Mouse (Mus musculus) CH12.LX (cell line): ENCODE data around the gene Kmt5b. TPM values are rescaled to one million over a fixed set of nuclear protein-coding genes. Genes with fewer than 3 reads are reported as not detected.

Experiments used
- DNase-seq: peaks from one replicate; pipeline ENCODE4 v3.0.0-alpha.2; 2013; ENCODE audit errors: extremely low read depth
- H3K27ac ChIP-seq: 2 replicates; pipeline ENCODE4 v1.5.1; 2012; ENCODE audit warnings: low read depth, mild to moderate bottlenecking, control low read depth, moderate library complexity; ENCODE audit not compliant: insufficient read depth
- H3K27me3 ChIP-seq: replicated peaks from 2 replicates; pipeline ENCODE3; 2012; ENCODE audit warnings: inconsistent platforms
- H3K36me3 ChIP-seq, 2 experiments: replicated peaks in 1 of 2; 2 replicates each; pipeline versions ENCODE3 to v1.6.1; 2012; ENCODE audit warnings: inconsistent platforms in 1 of 2, low read length in 1 of 2, mild to moderate bottlenecking in 1 of 2, mixed read lengths in 1 of 2, moderate library complexity in 1 of 2; ENCODE audit not compliant: control insufficient read depth in 1 of 2, insufficient read depth in 1 of 2
- H3K4me1 ChIP-seq, 2 experiments: 2 replicates each; pipeline ENCODE4 v1.6.1; 2012; ENCODE audit warnings: inconsistent platforms in 1 of 2, moderate library complexity in 1 of 2; ENCODE audit not compliant: insufficient read depth in 2 of 2, control insufficient read depth in 1 of 2
- H3K4me2 ChIP-seq: 2 replicates; pipeline ENCODE4 v1.6.1; 2012; ENCODE audit warnings: low read depth, mild to moderate bottlenecking, control low read depth; ENCODE audit not compliant: poor library complexity, insufficient read depth, severe bottlenecking
- H3K4me3 ChIP-seq, 3 experiments: fragments of 150-350 bp in 1 of 3; sonication (generic) in 1 of 3; replicated peaks in 1 of 3; 2 replicates each; pipeline versions ENCODE3 to v1.5.1; 2011 to 2012; ENCODE audit warnings: low read depth in 2 of 3, low read length in 2 of 3, mild to moderate bottlenecking in 2 of 3, moderate library complexity in 2 of 3, control low read depth in 1 of 3, improper control_type of control experiment in 1 of 3, inconsistent platforms in 1 of 3, mixed read lengths in 1 of 3; ENCODE audit not compliant: poor library complexity in 1 of 3
- H3K79me2 ChIP-seq: replicated peaks from 2 replicates; pipeline ENCODE4 v1.6.1; 2012; ENCODE audit warnings: mild to moderate bottlenecking, moderate library complexity; ENCODE audit not compliant: control insufficient read depth, poor library complexity, insufficient read depth, severe bottlenecking; ENCODE audit errors: extremely low read depth
- H3K9ac ChIP-seq: 2 replicates; pipeline ENCODE4 v1.6.1; 2012; ENCODE audit warnings: low read depth, mild to moderate bottlenecking, control low read depth, moderate library complexity; ENCODE audit not compliant: insufficient read depth
- H3K9me3 ChIP-seq: replicated peaks from 2 replicates; pipeline ENCODE3; 2012; ENCODE audit warnings: low read length, inconsistent platforms, mixed read lengths
- BHLHE40 ChIP-seq: IDR thresholded peaks from 2 replicates; pipeline ENCODE4 v1.6.1; 2011; ENCODE audit warnings: mild to moderate bottlenecking, low read depth, low read length, improper control_type of control experiment
- CHD2 ChIP-seq: IDR thresholded peaks from 2 replicates; pipeline ENCODE4 v1.6.1; 2011; ENCODE audit warnings: low read length, improper control_type of control experiment
- ELF1 ChIP-seq: IDR thresholded peaks from 2 replicates; pipeline ENCODE4 v1.6.1; 2014; ENCODE audit warnings: low read depth, mild to moderate bottlenecking, inconsistent platforms, low read length, improper control_type of control experiment
- GABPA ChIP-seq: IDR thresholded peaks from 2 replicates; pipeline ENCODE4 v1.6.1; 2012; ENCODE audit warnings: low read depth, low read length, improper control_type of control experiment, inconsistent platforms; ENCODE audit not compliant: insufficient replicate concordance
- IRF4 ChIP-seq: IDR thresholded peaks from 2 replicates; pipeline ENCODE4 v1.6.1; 2014; ENCODE audit warnings: low read depth, mild to moderate bottlenecking, inconsistent platforms, low read length, improper control_type of control experiment
- KAT2A ChIP-seq: IDR thresholded peaks from 2 replicates; pipeline ENCODE4 v1.6.1; 2012; ENCODE audit warnings: low read length, improper control_type of control experiment, inconsistent platforms; ENCODE audit not compliant: insufficient replicate concordance
- MAFK ChIP-seq: IDR thresholded peaks from 2 replicates; pipeline ENCODE4 v1.6.1; 2011; ENCODE audit warnings: low read length, improper control_type of control experiment; ENCODE audit not compliant: insufficient replicate concordance
- MEF2A ChIP-seq: IDR thresholded peaks from 2 replicates; pipeline ENCODE4 v1.6.1; 2014; ENCODE audit warnings: low read depth, mild to moderate bottlenecking, inconsistent platforms, low read length, improper control_type of control experiment, borderline replicate concordance
- PAX5 ChIP-seq: IDR thresholded peaks from 2 replicates; pipeline ENCODE4 v1.6.1; 2012; ENCODE audit warnings: low read length, inconsistent platforms, mixed read lengths
- POLR2AphosphoS2 ChIP-seq: IDR thresholded peaks from 2 replicates; pipeline ENCODE4 v1.6.1; 2011; ENCODE audit warnings: low read depth, low read length, improper control_type of control experiment
- RCOR1 ChIP-seq: conservative IDR thresholded peaks from 2 replicates; pipeline ENCODE4 v1.6.1; 2012; ENCODE audit warnings: low read depth, mild to moderate bottlenecking, inconsistent platforms, low read length, improper control_type of control experiment
- TBP ChIP-seq: conservative IDR thresholded peaks from 2 replicates; pipeline ENCODE4 v1.6.1; 2011; ENCODE audit warnings: low read depth, low read length, improper control_type of control experiment
- USF1 ChIP-seq: IDR thresholded peaks from 2 replicates; pipeline ENCODE4 v1.6.1; 2014; ENCODE audit warnings: low read depth, mild to moderate bottlenecking, inconsistent platforms, low read length, improper control_type of control experiment
- USF2 ChIP-seq: conservative IDR thresholded peaks from 2 replicates; pipeline ENCODE4 v1.6.1; 2011; ENCODE audit warnings: low read depth, low read length, improper control_type of control experiment
- ZKSCAN1 ChIP-seq: IDR thresholded peaks from 2 replicates; pipeline ENCODE4 v1.6.1; 2012; ENCODE audit warnings: low read depth, inconsistent platforms, low read length, improper control_type of control experiment, borderline replicate concordance
- dilution Hi-C: fragments of 300-500 bp; cut with MboI; formaldehyde crosslinking; loops from 2 replicates; pipeline ENCODE4 v1.14.3; 2020; ENCODE audit warnings: low sequenced_read_pairs; ENCODE audit not compliant: extremely low pct_unique_long_range_greater_than_20kb, extremely low pct_ligation_motif_present
- in situ Hi-C: fragments of 300-500 bp; cut with MboI; formaldehyde crosslinking; loops from 3 replicates; pipeline ENCODE4 v1.14.3; 2019; ENCODE audit warnings: low sequenced_read_pairs, low pct_ligation_motif_present, low pct_unique_long_range_greater_than_20kb, mixed read lengths
- polyA plus RNA-seq: library from polyadenylated mRNA; unstranded; fragments of >175 nt; gene quantifications from 2 replicates; pipeline ENCODE4 v1.2.1, GENCODE M21; 2012; ENCODE audit warnings: low read depth; ENCODE audit not compliant: insufficient read length
- total RNA-seq, 2 experiments: library from RNA; depleted of rRNA; stranded (reverse); fragments of 300-350 nt in 1 of 2; fragments of >200 nt in 1 of 2; gene quantifications; 2 replicates each; pipeline ENCODE4 v1.2.3; 2012 to 2014

The Kmt5b gene
- total and polyA plus RNA-seq, 3 experiments = 10.9 to 16.6 (median 13.9) TPM

DNA sequence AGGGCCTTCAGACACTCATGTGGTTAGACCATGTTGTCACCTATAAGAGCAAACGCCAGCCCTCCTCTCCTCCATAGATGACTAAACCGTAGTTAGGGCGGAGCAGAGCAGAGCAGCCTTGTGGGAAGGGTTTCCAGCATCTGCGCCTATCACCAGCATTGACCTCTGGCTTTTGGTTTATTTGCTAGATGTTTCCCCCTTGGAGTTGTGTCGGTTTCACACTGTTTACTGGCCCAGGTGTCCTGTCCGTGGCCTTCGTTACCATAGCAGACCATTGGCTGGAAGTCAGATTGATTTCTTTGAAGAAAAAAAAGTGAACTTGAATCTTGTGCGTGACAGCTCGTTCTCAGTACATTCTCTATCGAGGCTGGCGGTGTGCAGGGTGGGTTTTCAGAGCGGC lies 48.6 kb downstream of the Kmt5b start:
- Histone ChIP-seq H3K79me2 (no peaks in the 10 kb centered on the region), H3K4me3 (no peak overlapping the region), H3K27ac (no peak overlapping the region), H3K9me3 (peaks cover 9% of the 10 kb centered on the region), H3K27me3 (no peaks in the 10 kb centered on the region), H3K4me1 (no peaks in the 10 kb centered on the region), H3K9ac (no peak overlapping the region), H3K4me2 (no peak overlapping the region), H3K36me3 (peaks cover 13 to 49% of the 10 kb centered on the region in 2 experiments)
- in situ Hi-C loops (no loop called here), dilution Hi-C loops (no loop called here)
- DNase-seq = no peak
- TF ChIP-seq POLR2AphosphoS2 (no peak), GABPA (no peak), MEF2A (no peak), USF1 (no peak), CHD2 (no peak)

DNA sequence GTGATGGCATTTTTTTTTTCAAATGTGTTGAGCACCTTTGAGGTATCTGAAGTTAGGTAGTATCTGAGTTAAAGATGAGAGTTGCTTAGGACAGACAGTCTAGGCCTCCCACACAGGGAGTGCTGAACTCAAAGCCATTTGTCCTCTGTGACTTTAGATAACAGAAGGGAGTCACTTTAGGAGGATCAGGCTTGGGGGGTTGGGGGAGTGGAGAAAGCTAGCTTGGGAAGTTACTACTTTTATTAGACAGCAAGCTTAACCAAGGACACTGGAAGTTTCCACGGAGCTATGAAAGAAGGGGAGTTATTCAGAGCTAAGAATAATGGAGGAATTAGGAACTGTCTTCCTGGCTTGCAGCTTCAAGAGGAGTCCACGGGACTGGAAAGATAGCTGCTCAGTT lies 51.9 kb downstream of the Kmt5b start:
- H3K4me3 ChIP-seq = no peak overlapping the region
- peaks cover 13 to 28% of the 10 kb centered on the region in 2 experiments for H3K36me3 ChIP-seq
- in situ Hi-C loops (no loop called here), dilution Hi-C loops (no loop called here)
- H3K4me2 ChIP-seq = no peak overlapping the region
- H3K9ac ChIP-seq = no peak overlapping the region
- no peak for DNase-seq
- H3K9me3 ChIP-seq = peaks cover 10% of the 10 kb centered on the region
- H3K27me3 ChIP-seq = peaks cover 1% of the 10 kb centered on the region
- H3K27ac ChIP-seq = no peak overlapping the region
- no peaks in the 10 kb centered on the region for H3K79me2 ChIP-seq
- no peak for TF ChIP-seq TBP
- TF ChIP-seq KAT2A = no peak
- TF ChIP-seq RCOR1 = no peak
- TF ChIP-seq ZKSCAN1 = no peak
- TF ChIP-seq ELF1 = no peak
- H3K4me1 ChIP-seq = no peaks in the 10 kb centered on the region

DNA sequence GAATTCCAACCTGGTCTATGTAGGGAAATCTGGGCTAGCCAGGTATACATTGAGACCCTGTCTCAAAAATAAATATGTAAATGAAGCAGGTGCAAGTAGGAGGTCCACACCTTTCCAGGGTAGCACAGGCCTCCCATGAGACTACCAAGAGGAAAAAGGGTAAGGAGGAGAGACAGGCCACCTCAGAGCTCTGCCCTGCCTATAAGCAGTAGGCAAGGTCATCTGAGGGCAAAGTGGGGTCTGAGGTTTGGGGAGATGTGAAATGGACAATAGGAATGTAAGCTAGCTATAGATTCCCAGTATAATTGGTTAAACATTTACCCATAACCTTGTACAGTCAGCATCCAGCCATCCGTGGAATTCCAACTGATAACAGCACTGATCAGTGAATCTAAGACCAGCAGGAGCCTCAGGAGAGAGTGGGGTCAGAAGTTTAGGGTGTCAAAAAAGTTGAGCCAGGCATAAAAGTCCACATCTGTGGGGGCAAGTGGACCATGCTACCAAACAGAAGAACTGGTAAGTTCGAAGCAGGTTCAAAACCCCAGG lies 52.8 kb downstream of the Kmt5b start:
- Histone ChIP-seq H3K4me2 (no peak overlapping the region), H3K36me3 (peaks cover 5 to 19% of the 10 kb centered on the region in 2 experiments), H3K27ac (no peak overlapping the region), H3K4me1 (no peaks in the 10 kb centered on the region), H3K79me2 (no peaks in the 10 kb centered on the region), H3K9ac (no peak overlapping the region), H3K9me3 (peaks cover 10% of the 10 kb centered on the region), H3K4me3 (no peak overlapping the region), H3K27me3 (peaks cover 1% of the 10 kb centered on the region)
- no peak for TF ChIP-seq PAX5
- TF ChIP-seq TBP = no peak
- TF ChIP-seq USF2 = no peak
- TF ChIP-seq RCOR1 = no peak
- TF ChIP-seq ELF1 = no peak
- TF ChIP-seq BHLHE40 = no peak
- TF ChIP-seq IRF4 = no peak
- TF ChIP-seq MAFK = no peak
- no peak for DNase-seq
- in situ Hi-C loops (no loop called here), dilution Hi-C loops (no loop called here)
